Mouse (Mus musculus): ENCODE measurements around the gene Lmx1a.
A peak's percentile ranks its signal among the peaks of the same experiment; 100 is the strongest.

The Lmx1a gene

GRCm38 (mm10) chr1:167888120-167888519 is 199.1 kb downstream of the Lmx1a start:
- DNase-seq (ENCODE audit: low read depth, low spot score): no peak

- no peak for DNase-seq (ENCODE audit: low read depth, low spot score)
These were observed 199.8 kb downstream of the Lmx1a start for GRCm38 (mm10) chr1:167888816-167889215.

DNA sequence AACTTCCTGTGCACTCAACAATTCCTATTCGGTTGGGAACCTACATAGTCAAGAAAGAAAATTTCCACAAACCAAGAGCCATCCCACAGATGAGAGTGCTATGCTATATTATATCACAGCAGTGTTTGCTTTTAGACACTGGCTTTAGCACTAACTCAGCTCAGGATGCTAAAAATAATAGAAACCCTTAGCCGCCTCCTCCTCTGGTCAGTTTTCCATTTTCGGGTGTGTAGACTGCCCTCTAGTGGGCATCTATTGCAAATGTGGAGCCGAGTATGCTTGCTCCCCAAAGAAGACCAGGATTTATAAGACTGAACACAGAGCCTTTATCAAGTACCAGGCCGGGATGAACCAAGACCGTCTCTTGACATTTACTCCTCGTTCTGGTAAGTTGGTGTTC is 207.2 kb downstream of the Lmx1a start:
- peak; percentile 81 for DNase-seq (ENCODE audit: low read depth, low spot score)
